ENCODE assay signal across 12 mouse cellular contexts in genomic region chr4:107520816-107521215, GRCm38 (mm10).
A peak's percentile ranks its signal among the peaks of the same experiment; 100 is the strongest.
DNase-seq lines count a peak whose midpoint lies in the region; TF ChIP-seq lines count a peak whose summit lies in the region.
"Had no signal": no experiment of that assay in that cellular context is flagged by ENCODE, and none has a peak within 500 bp of the region (broad histone marks: within the 10 kb centered on the region; RNA-seq: fewer than 3 reads in every experiment).

No protein-coding gene starts in this region.

- TF ChIP-seq CTCF in brain, embryonic 14.5 days (IDR thresholded peaks at IDR 0.05; ENCODE audit: borderline replicate concordance, extremely low read depth, insufficient read depth, insufficient read length) = no peak

- TF ChIP-seq POLR2A in brain, embryonic 14.5 days (IDR thresholded peaks at IDR 0.05; ENCODE audit: borderline replicate concordance, extremely low read depth, insufficient read depth, insufficient read length, poor library complexity, severe bottlenecking) = no peak

- peak; percentile 19 for DNase-seq in kidney, postnatal 10 days
- DNase-seq in kidney, adult 11 months = no peak
- peak; percentile 3 for DNase-seq in thymus, postnatal 4 days
- DNase-seq in thymus, postnatal 0 days (ENCODE audit: low spot score) = no peak
- peak; percentile 47 for DNase-seq in brain, embryonic 14.5 days (ENCODE audit: low read depth)
- DNase-seq in frontal cortex, postnatal 25 days (ENCODE audit: low spot score in 2 of 2) = no peak
- DNase-seq in thymus, postnatal 36 days = no peak
- DNase-seq: cerebellum, postnatal 10 days; heart, adult 18-20 months; layer of hippocampus, adult 9-11 months; lung, postnatal 36 days; right cerebral cortex, postnatal 4 days had no signal

Comparison
In these comparisons a context has a peak if more than half of its experiments do, and no peak if none do; other contexts are left out.
1. DNase-seq: peak in kidney, postnatal 10 days (single experiment), thymus, postnatal 4 days (single experiment) and brain, embryonic 14.5 days (single experiment); none in kidney, adult 11 months (single experiment), thymus, postnatal 0 days (single experiment), frontal cortex, postnatal 25 days (0 of 2) and thymus, postnatal 36 days (0 of 2).